Comparison of ENCODE assay signal across 7 mouse cellular contexts in the genomic region with DNA sequence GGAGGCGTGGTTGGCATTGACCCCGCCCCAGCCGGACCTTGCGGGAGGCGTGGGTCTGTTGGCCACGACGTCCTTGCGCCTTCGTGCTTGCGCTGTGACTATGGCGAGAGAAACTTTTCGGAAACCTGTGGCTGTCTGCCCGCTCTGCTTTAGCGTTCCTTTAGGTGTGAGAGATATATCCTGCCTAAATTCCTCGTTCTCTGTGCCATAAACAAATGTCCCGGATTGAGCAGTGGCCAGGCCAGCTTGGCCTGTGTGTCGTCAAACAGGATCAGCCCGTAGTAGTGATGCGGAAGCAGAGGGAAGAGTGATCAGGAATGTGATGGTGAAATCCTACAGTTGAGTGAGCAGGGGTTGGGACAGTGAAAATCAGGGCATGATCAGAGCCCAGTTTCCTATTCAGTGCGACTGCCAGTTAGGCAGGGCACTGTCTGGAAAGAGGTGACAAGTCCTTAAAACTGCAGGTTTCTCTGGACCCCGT. TPM values are rescaled to one million over a fixed set of nuclear protein-coding genes. Genes with fewer than 3 reads are reported as not detected.
A peak's percentile ranks its signal among the peaks of the same experiment; 100 is the strongest.
DNase-seq lines count a peak whose midpoint lies in the region; ATAC-seq and TF ChIP-seq lines count a peak whose summit lies in the region.

No protein-coding gene starts in this region.

- no peaks in the 10 kb centered on the region for H3K36me3 ChIP-seq in lung, embryonic 15.5 days
- no peaks in the 10 kb centered on the region for H3K36me3 ChIP-seq in forebrain, embryonic 10.5 days (replicated peaks)
- H3K36me3 ChIP-seq in limb, embryonic 14.5 days (ENCODE audit: control insufficient read depth, insufficient read depth, low read length) = no peaks in the 10 kb centered on the region; the same call in 1 of the 2 replicates
- no peaks in the 10 kb centered on the region for H3K36me3 ChIP-seq in stomach, embryonic 14.5 days (ENCODE audit: control insufficient read depth, insufficient read depth, low read length)

- WGBS in lung, embryonic 15.5 days = 5% methylated on average over 21 of the region's 21 CpGs
- 11% methylated on average over 21 of the region's 21 CpGs for WGBS in forebrain, embryonic 10.5 days
- 8% methylated on average over 20 of the region's 21 CpGs for WGBS in limb, embryonic 14.5 days
- 7% methylated on average over 21 of the region's 21 CpGs for WGBS in stomach, embryonic 14.5 days

- H3K27me3 ChIP-seq in lung, embryonic 15.5 days = peaks cover 27% of the 10 kb centered on the region
- peaks cover 65% of the 10 kb centered on the region for H3K27me3 ChIP-seq in forebrain, embryonic 10.5 days (ENCODE audit: poor library complexity, severe bottlenecking)
- H3K27me3 ChIP-seq in limb, embryonic 14.5 days (ENCODE audit: control insufficient read depth, insufficient read depth, low read length) = no peaks in the 10 kb centered on the region
- H3K27me3 ChIP-seq in stomach, embryonic 14.5 days (ENCODE audit: control insufficient read depth, insufficient read depth, low read length) = 0 out of 2 replicates have a peak, but pooled peaks cover 6% of the 10 kb centered on the region

- H3K4me2 ChIP-seq in lung, embryonic 15.5 days = peak overlapping the region; percentile 93
- peak overlapping the region; percentile 97 for H3K4me2 ChIP-seq in limb, embryonic 14.5 days (replicated peaks; ENCODE audit: low read depth, low read length, severe bottlenecking)
- peak overlapping the region; percentile 74 for H3K4me2 ChIP-seq in stomach, embryonic 14.5 days (replicated peaks; ENCODE audit: low read depth, low read length)

- H3K4me1 ChIP-seq in lung, embryonic 15.5 days = peaks cover 17% of the 10 kb centered on the region
- peaks cover 23% of the 10 kb centered on the region for H3K4me1 ChIP-seq in forebrain, embryonic 10.5 days
- peaks cover 9% of the 10 kb centered on the region; the same call in 1 of the 2 replicates for H3K4me1 ChIP-seq in limb, embryonic 14.5 days (ENCODE audit: control insufficient read depth, insufficient read depth, low read length)
- H3K4me1 ChIP-seq in stomach, embryonic 14.5 days (ENCODE audit: control insufficient read depth, insufficient read depth, low read length) = peaks cover 9% of the 10 kb centered on the region; the same call in 1 of the 2 replicates

- H3K27ac ChIP-seq in lung, embryonic 15.5 days = peak overlapping the region; percentile 91; the same call in 1 of the 2 replicates
- peak overlapping the region; percentile 84 for H3K27ac ChIP-seq in forebrain, embryonic 10.5 days
- no peak overlapping the region; the same call in 1 of the 2 replicates for H3K27ac ChIP-seq in limb, embryonic 14.5 days (replicated peaks; ENCODE audit: low read depth, low read length)
- H3K27ac ChIP-seq in stomach, embryonic 14.5 days (ENCODE audit: low read length) = peak overlapping the region; percentile 86; the same call in 1 of the 2 replicates

- ATAC-seq in lung, embryonic 15.5 days (ENCODE audit: borderline replicate concordance, extremely low read depth, low FRiP score, low TSS enrichment) = peak; percentile 48
- ATAC-seq in limb, embryonic 14.5 days (ENCODE audit: low FRiP score, low read depth) = 0 out of 2 replicates have a peak, but pooled peaks have one; percentile 14
- ATAC-seq in stomach, embryonic 14.5 days (ENCODE audit: insufficient number of reproducible peaks, insufficient read depth, low FRiP score, low read depth) = peak; percentile 1; the same call in 1 of the 2 replicates

- no peak for DNase-seq in lung, postnatal 36 days
- no peak for DNase-seq in forebrain, embryonic 10.5 days (ENCODE audit: extremely low spot score, low spot score)
- DNase-seq in limb, embryonic 14.5 days (ENCODE audit: low spot score) = no peak
- DNase-seq in cerebellum, adult 9-10 months = no peak
- DNase-seq in spleen, postnatal 4 days (ENCODE audit: low spot score in 2 of 2) = no peak

- no peaks in the 10 kb centered on the region for H3K9me3 ChIP-seq in lung, embryonic 15.5 days
- no peaks in the 10 kb centered on the region for H3K9me3 ChIP-seq in forebrain, embryonic 10.5 days
- no peaks in the 10 kb centered on the region for H3K9me3 ChIP-seq in limb, embryonic 14.5 days (ENCODE audit: control insufficient read depth, low read length)
- H3K9me3 ChIP-seq in stomach, embryonic 14.5 days (ENCODE audit: control insufficient read depth, low read depth, low read length) = no peaks in the 10 kb centered on the region

- no peak for TF ChIP-seq POLR2A in limb, embryonic 14.5 days (IDR thresholded peaks at IDR 0.05; ENCODE audit: borderline replicate concordance, extremely low read depth, insufficient read depth, insufficient read length)

- H3K9ac ChIP-seq in lung, embryonic 15.5 days = peak overlapping the region; percentile 60
- peak overlapping the region; percentile 70 for H3K9ac ChIP-seq in limb, embryonic 14.5 days (ENCODE audit: low read depth, low read length, severe bottlenecking)
- peak overlapping the region; percentile 57; the same call in 1 of the 2 replicates for H3K9ac ChIP-seq in stomach, embryonic 14.5 days (replicated peaks; ENCODE audit: low read depth, low read length)

- H3K4me3 ChIP-seq in lung, embryonic 15.5 days = peak overlapping the region; percentile 53
- peak overlapping the region; percentile 73 for H3K4me3 ChIP-seq in forebrain, embryonic 10.5 days
- H3K4me3 ChIP-seq in limb, embryonic 14.5 days (replicated peaks; ENCODE audit: low read length) = peak overlapping the region; percentile 65
- H3K4me3 ChIP-seq in stomach, embryonic 14.5 days (ENCODE audit: low read depth, low read length) = peak overlapping the region; percentile 48

RNA-seq across cellular contexts. Expression of gene Spint2, which starts 0.4 kb away (rescaled TPM):
- polyA plus RNA-seq in lung, embryonic 15.5 days (2015; fragmentation: Nextera tagmentation; extraction: Ambion mirVana) = 325 and 332 TPM in 2 replicates
- 44.2 and 50.8 TPM in 2 replicates for polyA plus RNA-seq in forebrain, embryonic 10.5 days (2016; fragmentation: Nextera tagmentation; extraction: Ambion mirVana)
- polyA plus RNA-seq in limb, embryonic 14.5 days (2012; rRNA removed) = 88.7 and 95.3 TPM in 2 replicates
- polyA plus RNA-seq in limb, embryonic 14.5 days (2014; fragmentation: Nextera tagmentation; extraction: Ambion mirVana) = 149 and 160 TPM in 2 replicates
- 386 and 405 TPM in 2 replicates for polyA plus RNA-seq in stomach, embryonic 14.5 days (2014; fragmentation: Nextera tagmentation; extraction: Ambion mirVana)

RNA-seq across cellular contexts. Expression of gene Ppp1r14a, which starts 7.0 kb away (rescaled TPM):
- polyA plus RNA-seq in lung, embryonic 15.5 days (2015; fragmentation: Nextera tagmentation; extraction: Ambion mirVana) = 148 and 159 TPM in 2 replicates
- 7.4 and 8.7 TPM in 2 replicates for polyA plus RNA-seq in forebrain, embryonic 10.5 days (2016; fragmentation: Nextera tagmentation; extraction: Ambion mirVana)
- polyA plus RNA-seq in limb, embryonic 14.5 days (2012; rRNA removed) = 8.7 and 9.6 TPM in 2 replicates
- polyA plus RNA-seq in limb, embryonic 14.5 days (2014; fragmentation: Nextera tagmentation; extraction: Ambion mirVana) = 9.0 and 13.8 TPM in 2 replicates
- 47.4 and 51.3 TPM in 2 replicates for polyA plus RNA-seq in stomach, embryonic 14.5 days (2014; fragmentation: Nextera tagmentation; extraction: Ambion mirVana)

RNA-seq across cellular contexts. Expression of gene Dpf1, which starts 21.6 kb away (rescaled TPM):
- 12.8 and 13.7 TPM in 2 replicates for polyA plus RNA-seq in lung, embryonic 15.5 days (2015; fragmentation: Nextera tagmentation; extraction: Ambion mirVana)
- polyA plus RNA-seq in forebrain, embryonic 10.5 days (2016; fragmentation: Nextera tagmentation; extraction: Ambion mirVana) = 39.1 and 42.7 TPM in 2 replicates
- 10.6 and 10.7 TPM in 2 replicates for polyA plus RNA-seq in limb, embryonic 14.5 days (2012; rRNA removed)
- polyA plus RNA-seq in limb, embryonic 14.5 days (2014; fragmentation: Nextera tagmentation; extraction: Ambion mirVana) = 13.2 and 13.7 TPM in 2 replicates
- polyA plus RNA-seq in stomach, embryonic 14.5 days (2014; fragmentation: Nextera tagmentation; extraction: Ambion mirVana) = 6.0 and 11.0 TPM in 2 replicates

RNA-seq across cellular contexts. Expression of gene 2200002D01Rik, which starts 33.8 kb away (rescaled TPM):
- 13.1 and 14.4 TPM in 2 replicates for polyA plus RNA-seq in lung, embryonic 15.5 days (2015; fragmentation: Nextera tagmentation; extraction: Ambion mirVana)
- 2.9 and 4.1 TPM in 2 replicates for polyA plus RNA-seq in forebrain, embryonic 10.5 days (2016; fragmentation: Nextera tagmentation; extraction: Ambion mirVana)
- 0.32 and 0.92 TPM in 2 replicates for polyA plus RNA-seq in limb, embryonic 14.5 days (2012; rRNA removed)
- polyA plus RNA-seq in limb, embryonic 14.5 days (2014; fragmentation: Nextera tagmentation; extraction: Ambion mirVana) = 1.2 and 3.0 TPM in 2 replicates
- polyA plus RNA-seq in stomach, embryonic 14.5 days (2014; fragmentation: Nextera tagmentation; extraction: Ambion mirVana) = 35.0 and 36.6 TPM in 2 replicates

RNA-seq across cellular contexts. Expression of gene Yif1b, which starts 44.0 kb away (rescaled TPM):
- polyA plus RNA-seq in lung, embryonic 15.5 days (2015; fragmentation: Nextera tagmentation; extraction: Ambion mirVana) = 133 and 134 TPM in 2 replicates
- polyA plus RNA-seq in forebrain, embryonic 10.5 days (2016; fragmentation: Nextera tagmentation; extraction: Ambion mirVana) = 103 and 108 TPM in 2 replicates
- polyA plus RNA-seq in limb, embryonic 14.5 days (2012; rRNA removed) = 107 and 150 TPM in 2 replicates
- 130 and 139 TPM in 2 replicates for polyA plus RNA-seq in limb, embryonic 14.5 days (2014; fragmentation: Nextera tagmentation; extraction: Ambion mirVana)
- 93.4 and 100.0 TPM in 2 replicates for polyA plus RNA-seq in stomach, embryonic 14.5 days (2014; fragmentation: Nextera tagmentation; extraction: Ambion mirVana)
